Mouse (Mus musculus): ENCODE results near the gene Zscan2.

Gene Zscan2

DNA sequence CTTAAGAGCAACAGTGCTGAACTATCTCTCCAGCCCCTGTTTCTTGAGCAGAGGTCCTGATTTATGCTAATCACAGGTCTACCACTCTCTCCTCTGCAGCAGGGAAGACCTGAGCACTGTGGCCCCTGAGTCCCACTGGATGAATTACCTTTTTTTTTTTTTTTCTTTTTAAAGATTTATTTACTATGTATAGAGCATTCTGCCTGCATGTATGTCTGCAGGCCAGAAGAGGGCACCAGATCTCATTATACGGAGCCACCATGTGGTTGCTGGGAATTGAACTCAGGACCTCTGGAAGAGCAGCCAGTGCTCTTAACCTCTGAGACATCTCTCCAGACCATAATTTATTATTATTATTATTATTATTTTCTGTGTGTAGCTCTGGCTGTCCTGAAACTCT, 24.9 kb downstream of the Zscan2 start:
- DNase-seq (ENCODE audit: low read depth, low spot score): peak; percentile 61
- no peaks in the 10 kb centered on the region for H3K27me3 ChIP-seq (ENCODE audit: control insufficient read depth, insufficient read depth, low read length, poor library complexity, severe bottlenecking)
- no peaks in the 10 kb centered on the region for H3K36me3 ChIP-seq (ENCODE audit: control insufficient read depth, insufficient read depth, low read length, poor library complexity, severe bottlenecking)

DNA sequence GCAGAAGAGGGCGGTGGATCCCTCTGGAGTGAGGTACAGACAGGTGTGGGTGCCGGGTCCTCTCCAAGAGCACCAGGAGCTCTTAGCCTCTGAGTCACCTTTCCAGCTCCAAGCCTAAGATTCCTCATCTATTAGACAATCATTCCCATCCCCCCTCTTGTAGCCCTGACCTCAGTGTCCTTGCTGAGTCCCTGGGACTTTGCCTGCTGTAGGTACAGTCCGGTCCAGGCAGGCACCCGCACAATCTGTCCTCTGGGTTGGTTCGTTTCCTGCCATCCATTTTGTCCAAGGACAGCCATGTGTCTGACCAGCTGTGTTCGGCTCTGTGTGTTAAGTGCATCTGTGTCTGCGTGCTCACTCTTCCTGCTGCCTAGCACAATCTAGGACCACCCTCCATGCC, 27.9 kb downstream of the Zscan2 start:
- Histone ChIP-seq H3K27me3 (ENCODE audit: control insufficient read depth, insufficient read depth, low read length, poor library complexity, severe bottlenecking) (no peaks in the 10 kb centered on the region), H3K36me3 (ENCODE audit: control insufficient read depth, insufficient read depth, low read length, poor library complexity, severe bottlenecking) (peaks cover 4% of the 10 kb centered on the region)
- no peak for DNase-seq (ENCODE audit: low read depth, low spot score)

GRCm38 (mm10) chr7:80889021-80889511, 28.3 kb downstream of the Zscan2 start:
- H3K36me3 ChIP-seq (ENCODE audit: control insufficient read depth, insufficient read depth, low read length, poor library complexity, severe bottlenecking): peaks cover 4% of the 10 kb centered on the region
- no peaks in the 10 kb centered on the region for H3K27me3 ChIP-seq (ENCODE audit: control insufficient read depth, insufficient read depth, low read length, poor library complexity, severe bottlenecking)
- DNase-seq (ENCODE audit: low read depth, low spot score): no peak

DNA sequence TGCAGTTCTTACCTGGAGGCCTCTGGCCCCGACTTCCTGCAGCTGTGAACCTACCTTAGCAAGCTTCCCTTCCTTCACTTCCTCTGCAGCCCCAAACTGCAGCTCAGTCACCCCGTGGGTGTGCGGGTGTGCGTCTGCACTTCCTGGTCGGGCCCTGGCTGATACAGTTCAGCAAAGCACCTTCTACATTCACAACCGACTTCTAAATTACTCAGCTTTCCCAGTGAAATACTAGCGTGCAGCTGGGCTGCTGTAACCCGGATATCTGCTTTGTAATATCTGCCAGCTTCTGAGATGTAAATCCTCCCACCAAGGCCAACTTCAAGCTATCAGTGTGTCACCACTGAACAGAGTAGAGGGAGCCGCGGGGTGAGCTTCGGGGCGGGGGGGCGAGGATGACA, 29.1 kb downstream of the Zscan2 start:
- DNase-seq (ENCODE audit: low read depth, low spot score): peak; percentile 70
- Histone ChIP-seq H3K27me3 (ENCODE audit: control insufficient read depth, insufficient read depth, low read length, poor library complexity, severe bottlenecking) (no peaks in the 10 kb centered on the region), H3K36me3 (ENCODE audit: control insufficient read depth, insufficient read depth, low read length, poor library complexity, severe bottlenecking) (peaks cover 7% of the 10 kb centered on the region)

- H3K36me3 ChIP-seq (ENCODE audit: control insufficient read depth, insufficient read depth, low read length, poor library complexity, severe bottlenecking): peaks cover 18% of the 10 kb centered on the region
- no peak for DNase-seq (ENCODE audit: low read depth, low spot score)
These were observed 32.5 kb downstream of the Zscan2 start for GRCm38 (mm10) chr7:80893086-80893752.

DNA sequence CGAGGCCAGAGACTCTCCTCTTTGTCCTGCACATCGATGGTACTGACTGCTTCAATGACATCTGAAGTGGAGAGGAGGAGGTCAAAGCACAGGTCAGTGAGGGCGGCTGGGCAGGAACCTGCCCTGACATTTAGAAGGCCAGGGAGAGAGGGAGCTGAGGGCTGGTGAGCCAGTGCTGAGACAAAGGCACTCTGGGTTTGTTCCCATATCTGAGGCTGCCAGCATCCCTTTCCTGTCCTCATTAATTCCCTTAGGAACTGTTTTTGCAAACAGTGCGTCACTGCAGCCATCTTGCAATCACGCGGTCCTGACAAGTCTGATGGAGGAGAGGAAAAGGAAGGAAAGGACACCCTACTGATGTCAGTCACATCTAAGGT, 33.0 kb downstream of the Zscan2 start:
- Histone ChIP-seq H3K27me3 (ENCODE audit: control insufficient read depth, insufficient read depth, low read length, poor library complexity, severe bottlenecking) (no peaks in the 10 kb centered on the region), H3K36me3 (ENCODE audit: control insufficient read depth, insufficient read depth, low read length, poor library complexity, severe bottlenecking) (peaks cover 20% of the 10 kb centered on the region)
- DNase-seq (ENCODE audit: low read depth, low spot score): no peak

More at GRCm38 (mm10) chr7:80893086-80893752, 32.5 kb downstream of the Zscan2 start:
- H3K27me3 ChIP-seq (ENCODE audit: control insufficient read depth, insufficient read depth, low read length, poor library complexity, severe bottlenecking): no peaks in the 10 kb centered on the region

DNA sequence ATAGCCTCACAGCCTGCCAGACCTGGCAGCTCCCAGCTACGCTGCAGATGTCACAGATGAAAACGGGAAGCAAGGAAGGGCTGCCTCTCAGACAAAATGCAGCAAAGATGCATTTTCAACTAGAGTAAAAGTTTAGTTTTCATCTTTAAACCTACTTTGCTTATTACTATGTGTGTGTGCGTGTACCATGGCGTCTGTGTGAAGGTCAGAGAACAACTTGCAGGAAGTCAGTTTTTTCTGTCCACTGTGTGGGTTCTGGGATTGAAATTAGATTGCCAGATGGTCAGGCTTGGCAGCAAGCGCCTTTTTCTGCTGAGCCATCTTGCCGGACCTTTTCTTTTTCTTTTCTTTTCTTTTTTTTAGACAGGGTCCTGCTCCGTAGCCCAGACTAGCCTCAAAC, 33.5 kb downstream of the Zscan2 start:
- Histone ChIP-seq H3K36me3 (ENCODE audit: control insufficient read depth, insufficient read depth, low read length, poor library complexity, severe bottlenecking) (peaks cover 20% of the 10 kb centered on the region), H3K27me3 (ENCODE audit: control insufficient read depth, insufficient read depth, low read length, poor library complexity, severe bottlenecking) (no peaks in the 10 kb centered on the region)
- DNase-seq (ENCODE audit: low read depth, low spot score): no peak

DNA sequence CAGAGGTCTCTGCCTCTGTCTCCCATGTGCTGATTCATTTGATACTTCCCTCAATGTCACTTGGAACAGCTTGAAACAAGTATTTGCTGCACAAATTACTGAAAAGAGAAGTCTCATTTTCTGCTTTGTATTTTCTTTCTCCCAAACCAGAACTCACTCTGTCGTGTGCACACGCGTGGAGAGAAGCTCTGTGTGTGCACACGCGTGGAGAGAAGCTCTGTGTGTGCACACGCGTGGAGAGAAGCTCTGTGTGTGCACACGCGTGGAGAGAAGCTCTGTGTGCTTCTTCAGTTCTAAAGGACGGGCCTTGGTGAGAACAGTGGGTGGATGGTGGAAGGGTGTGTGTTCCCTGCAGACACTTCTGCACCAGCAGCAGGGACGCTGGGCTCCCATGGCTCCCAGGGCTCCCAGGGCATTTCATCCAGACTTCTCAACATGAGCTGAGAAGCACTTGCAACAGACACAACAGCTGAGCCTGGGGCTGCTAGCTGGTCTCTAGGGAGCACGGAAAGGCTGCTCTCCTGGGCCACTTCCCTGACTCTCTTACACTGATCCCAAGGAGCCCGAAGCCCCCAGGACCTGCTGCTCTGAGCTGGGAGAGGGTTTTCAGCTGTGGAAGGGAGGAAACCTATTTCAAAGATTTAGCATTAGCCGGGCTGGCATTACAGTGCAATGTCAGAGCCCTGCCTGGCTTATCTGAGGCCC, 34.2 kb downstream of the Zscan2 start:
- Histone ChIP-seq H3K27me3 (ENCODE audit: control insufficient read depth, insufficient read depth, low read length, poor library complexity, severe bottlenecking) (no peaks in the 10 kb centered on the region), H3K36me3 (ENCODE audit: control insufficient read depth, insufficient read depth, low read length, poor library complexity, severe bottlenecking) (peaks cover 20% of the 10 kb centered on the region)
- DNase-seq (ENCODE audit: low read depth, low spot score): no peak

DNA sequence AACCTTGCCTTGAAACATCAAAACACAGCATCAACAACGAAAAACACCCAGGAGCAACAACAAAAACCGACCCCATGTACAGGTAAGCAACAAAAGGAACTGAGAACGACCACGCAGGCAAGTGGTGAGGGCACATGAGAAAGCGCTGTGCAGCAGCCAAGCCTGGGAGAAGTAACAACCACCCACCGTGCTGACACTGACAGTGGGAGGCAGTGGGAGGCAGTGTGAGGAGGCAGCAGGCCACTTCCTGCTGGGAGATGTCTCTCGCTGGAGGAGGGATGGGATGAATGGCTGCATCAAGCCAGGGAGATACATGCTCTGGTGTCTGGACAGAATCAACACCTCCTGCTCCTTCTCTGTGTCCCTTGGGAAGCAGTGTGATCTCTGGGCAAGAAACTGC, 36.4 kb downstream of the Zscan2 start:
- no peaks in the 10 kb centered on the region for H3K27me3 ChIP-seq (ENCODE audit: control insufficient read depth, insufficient read depth, low read length, poor library complexity, severe bottlenecking)
- peaks cover 17% of the 10 kb centered on the region for H3K36me3 ChIP-seq (ENCODE audit: control insufficient read depth, insufficient read depth, low read length, poor library complexity, severe bottlenecking)
- DNase-seq (ENCODE audit: low read depth, low spot score): no peak

DNA sequence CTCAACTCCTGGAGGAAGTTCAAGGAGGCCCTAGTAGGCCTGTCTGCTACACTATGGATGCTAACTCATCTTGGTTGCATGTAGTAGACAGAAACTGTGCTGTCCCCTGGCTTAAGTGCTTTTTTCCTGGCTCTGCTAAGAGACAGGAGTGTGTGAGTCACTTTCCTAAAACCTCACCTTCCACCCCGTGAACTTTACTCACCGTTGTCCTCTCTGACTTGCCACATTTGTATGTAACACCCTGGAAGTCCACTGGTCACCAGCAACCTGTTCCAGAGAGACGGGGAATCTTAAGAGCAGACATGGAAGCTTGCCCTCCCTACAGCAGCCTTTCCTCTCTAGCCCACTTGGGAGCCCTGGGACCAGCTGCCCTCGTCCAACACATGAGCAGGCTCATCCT, 37.0 kb downstream of the Zscan2 start:
- DNase-seq (ENCODE audit: low read depth, low spot score): no peak
- H3K36me3 ChIP-seq (ENCODE audit: control insufficient read depth, insufficient read depth, low read length, poor library complexity, severe bottlenecking): peaks cover 17% of the 10 kb centered on the region
- H3K27me3 ChIP-seq (ENCODE audit: control insufficient read depth, insufficient read depth, low read length, poor library complexity, severe bottlenecking): no peaks in the 10 kb centered on the region

- no peaks in the 10 kb centered on the region for H3K27me3 ChIP-seq (ENCODE audit: control insufficient read depth, insufficient read depth, low read length, poor library complexity, severe bottlenecking)
- DNase-seq (ENCODE audit: low read depth, low spot score): peak; percentile 93
- H3K36me3 ChIP-seq (ENCODE audit: control insufficient read depth, insufficient read depth, low read length, poor library complexity, severe bottlenecking): peaks cover 8% of the 10 kb centered on the region
These were observed 40.3 kb downstream of the Zscan2 start, which contains the start of gene Wdr73 for GRCm38 (mm10) chr7:80900944-80901501. TSS of gene Wdr73 (minus strand) at chr7:80901269.

GRCm38 (mm10) chr7:80901541-80902274, 41.0 kb downstream of the Zscan2 start:
- peak; percentile 34 for DNase-seq (ENCODE audit: low read depth, low spot score)
- H3K27me3 ChIP-seq (ENCODE audit: control insufficient read depth, insufficient read depth, low read length, poor library complexity, severe bottlenecking): no peaks in the 10 kb centered on the region
- peaks cover 8% of the 10 kb centered on the region for H3K36me3 ChIP-seq (ENCODE audit: control insufficient read depth, insufficient read depth, low read length, poor library complexity, severe bottlenecking)

- Histone ChIP-seq H3K27me3 (ENCODE audit: control insufficient read depth, insufficient read depth, low read length, poor library complexity, severe bottlenecking) (no peaks in the 10 kb centered on the region), H3K36me3 (ENCODE audit: control insufficient read depth, insufficient read depth, low read length, poor library complexity, severe bottlenecking) (no peaks in the 10 kb centered on the region; the same call in 1 of the 2 replicates)
- DNase-seq (ENCODE audit: low read depth, low spot score): no peak
These were observed 43.1 kb downstream of the Zscan2 start for GRCm38 (mm10) chr7:80903625-80904422.

DNA sequence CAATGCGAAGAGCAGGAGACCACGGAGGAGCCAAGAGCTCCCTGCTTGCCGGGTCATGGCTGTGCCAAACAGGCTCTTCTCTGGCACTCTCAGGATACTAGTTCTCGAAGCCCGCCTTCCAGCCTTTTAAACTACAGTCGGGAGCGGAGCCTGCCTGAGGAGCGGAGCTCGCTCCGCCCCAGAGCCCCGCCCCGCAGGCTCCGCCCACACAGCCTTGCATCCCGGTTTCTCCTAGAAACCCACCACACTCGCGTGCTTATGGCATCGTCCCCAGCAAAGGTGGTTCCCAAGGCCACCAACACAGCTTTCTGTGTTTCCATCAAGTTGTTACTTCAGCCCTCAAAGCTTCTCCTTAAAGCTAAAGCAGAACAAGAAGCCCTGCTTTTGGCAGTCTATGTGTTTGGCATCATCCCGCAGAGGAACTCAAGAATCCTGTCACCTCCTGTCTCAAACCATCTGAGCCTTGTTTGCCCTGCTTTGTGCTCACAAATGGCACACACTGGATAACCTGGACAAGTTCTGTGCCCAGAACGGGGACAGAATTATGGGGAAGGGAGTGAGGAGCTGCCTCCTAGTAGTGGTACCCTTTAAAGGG, 44.3 kb downstream of the Zscan2 start, which contains the start of gene Nmb:
Gene Nmb, minus strand, starts transcription at position 156 of the 595 bp plus-strand sequence.
- no peaks in the 10 kb centered on the region for H3K27me3 ChIP-seq (ENCODE audit: control insufficient read depth, insufficient read depth, low read length, poor library complexity, severe bottlenecking)
- H3K36me3 ChIP-seq (ENCODE audit: control insufficient read depth, insufficient read depth, low read length, poor library complexity, severe bottlenecking): no peaks in the 10 kb centered on the region; the same call in 1 of the 2 replicates
- DNase-seq (ENCODE audit: low read depth, low spot score): peak; percentile 28

Measured in splenic B cell, adult 2 months (primary cell).